Mouse (Mus musculus): ENCODE results near the gene Lrrc40. TPM values are rescaled to one million over a fixed set of nuclear protein-coding genes. Genes with fewer than 3 reads are reported as not detected.

The Lrrc40 gene
- 10 to 100 TPM; 25.3 to 28.3 TPM for total RNA-seq (2021)

GRCm38 (mm10) chr3:158036329-158036988, at the start of gene Lrrc40, which contains the start of gene Srsf11:
Gene Lrrc40, plus strand, starts transcription at chr3:158036662.
Gene Srsf11, minus strand, starts transcription at chr3:158036639.
- DNase-seq (ENCODE audit: extremely low spot score in 1 of 2, low spot score in 1 of 2) = peak; percentile 91 to 92

- no peak for DNase-seq (ENCODE audit: extremely low spot score in 1 of 2, low spot score in 1 of 2)
Observed at GRCm38 (mm10) chr3:157993322-157993721, 43.1 kb upstream of the Lrrc40 start.

GRCm38 (mm10) chr3:157995726-157996125, 40.7 kb upstream of the Lrrc40 start:
- no peak for DNase-seq (ENCODE audit: extremely low spot score in 1 of 2, low spot score in 1 of 2)

GRCm38 (mm10) chr3:157998742-157999369, 37.6 kb upstream of the Lrrc40 start:
- no peak for DNase-seq (ENCODE audit: extremely low spot score in 1 of 2, low spot score in 1 of 2)

- DNase-seq (ENCODE audit: extremely low spot score in 1 of 2, low spot score in 1 of 2) = no peak
Observed at GRCm38 (mm10) chr3:158008647-158009046, 27.8 kb upstream of the Lrrc40 start.

GRCm38 (mm10) chr3:158009762-158010320, 26.6 kb upstream of the Lrrc40 start:
- DNase-seq (ENCODE audit: extremely low spot score in 1 of 2, low spot score in 1 of 2) = peak in 1 of 2 experiments; percentile 15

- DNase-seq (ENCODE audit: extremely low spot score in 1 of 2, low spot score in 1 of 2) = peak; percentile 83
Observed at GRCm38 (mm10) chr3:158031371-158031925, 5.0 kb upstream of the Lrrc40 start.

- DNase-seq (ENCODE audit: extremely low spot score in 1 of 2, low spot score in 1 of 2) = no peak
Observed at GRCm38 (mm10) chr3:158032106-158032505, 4.4 kb upstream of the Lrrc40 start.

- no peak for DNase-seq (ENCODE audit: extremely low spot score in 1 of 2, low spot score in 1 of 2)
Observed at GRCm38 (mm10) chr3:158035866-158036265, 596 bp upstream of the Lrrc40 start.

GRCm38 (mm10) chr3:158038106-158038505, 1.6 kb downstream of the Lrrc40 start:
- DNase-seq (ENCODE audit: extremely low spot score in 1 of 2, low spot score in 1 of 2) = no peak

- DNase-seq (ENCODE audit: extremely low spot score in 1 of 2, low spot score in 1 of 2) = no peak
Observed at GRCm38 (mm10) chr3:158040755-158041154, 4.3 kb downstream of the Lrrc40 start.

- no peak for DNase-seq (ENCODE audit: extremely low spot score in 1 of 2, low spot score in 1 of 2)
Observed at GRCm38 (mm10) chr3:158049508-158049907, 13.0 kb downstream of the Lrrc40 start.

- no peak for DNase-seq (ENCODE audit: extremely low spot score in 1 of 2, low spot score in 1 of 2)
Observed at GRCm38 (mm10) chr3:158060621-158061291, 24.3 kb downstream of the Lrrc40 start.

- DNase-seq (ENCODE audit: extremely low spot score in 1 of 2, low spot score in 1 of 2) = no peak
Observed at GRCm38 (mm10) chr3:158061811-158062523, 25.5 kb downstream of the Lrrc40 start.

- no peak for DNase-seq (ENCODE audit: extremely low spot score in 1 of 2, low spot score in 1 of 2)
Observed at GRCm38 (mm10) chr3:158065256-158065655, 28.8 kb downstream of the Lrrc40 start.

GRCm38 (mm10) chr3:158067916-158068315, 31.5 kb downstream of the Lrrc40 start:
- no peak for DNase-seq (ENCODE audit: extremely low spot score in 1 of 2, low spot score in 1 of 2)

- no peak for DNase-seq (ENCODE audit: extremely low spot score in 1 of 2, low spot score in 1 of 2)
Observed at GRCm38 (mm10) chr3:158068613-158069263, 32.3 kb downstream of the Lrrc40 start.

- DNase-seq (ENCODE audit: extremely low spot score in 1 of 2, low spot score in 1 of 2) = no peak
Observed at GRCm38 (mm10) chr3:158075004-158075403, 38.5 kb downstream of the Lrrc40 start.

- no peak for DNase-seq (ENCODE audit: extremely low spot score in 1 of 2, low spot score in 1 of 2)
Observed at GRCm38 (mm10) chr3:158076685-158077379, 40.4 kb downstream of the Lrrc40 start.

All from layer of hippocampus, postnatal 25 days (tissue).